Mouse (Mus musculus): ENCODE measurements around the gene Slc35a1. TPM values are rescaled to one million over a fixed set of nuclear protein-coding genes. Genes with fewer than 3 reads are reported as not detected.

The Slc35a1 gene
- polyA plus RNA-seq, 1 experiment from 2014 or later: 26.5 TPM

DNA sequence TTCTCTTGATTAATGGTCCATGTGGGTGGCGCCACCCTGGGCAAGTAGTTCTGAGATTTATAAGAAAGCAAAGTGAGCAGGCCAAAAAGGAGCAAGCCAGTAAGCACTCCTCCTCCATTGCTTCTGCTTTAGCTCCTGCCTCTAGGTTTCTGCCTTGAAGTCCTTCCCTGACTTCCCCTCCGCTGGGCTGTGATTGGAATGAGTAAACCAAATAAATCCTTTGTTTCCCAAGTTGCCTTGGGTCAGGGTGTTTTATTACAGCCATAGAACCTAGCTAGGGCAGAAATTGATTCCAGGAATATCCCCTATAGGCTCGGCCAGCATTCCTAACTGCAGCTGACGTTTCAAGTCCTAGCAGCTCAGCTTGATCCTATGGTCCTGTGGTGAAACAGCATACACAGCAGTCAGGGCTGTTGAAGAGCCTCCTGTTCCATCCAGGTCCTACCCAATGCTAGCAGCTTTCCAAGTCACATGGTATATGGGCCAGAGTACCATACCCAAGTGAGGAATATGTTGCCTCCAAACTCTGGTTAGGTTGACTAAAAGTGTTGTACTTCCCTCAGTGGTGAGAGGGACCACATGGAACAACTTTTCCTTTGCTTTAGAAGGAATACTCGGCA lies 47.4 kb downstream of the Slc35a1 start:
- WGBS: 88% methylated on average over 5 of the region's 5 CpGs
- no peak for DNase-seq (ENCODE audit: low spot score)
- no peak for TF ChIP-seq EP300 (IDR thresholded peaks at IDR 0.05)
- no peak for TF ChIP-seq CTCF (IDR thresholded peaks at IDR 0.05)

DNA sequence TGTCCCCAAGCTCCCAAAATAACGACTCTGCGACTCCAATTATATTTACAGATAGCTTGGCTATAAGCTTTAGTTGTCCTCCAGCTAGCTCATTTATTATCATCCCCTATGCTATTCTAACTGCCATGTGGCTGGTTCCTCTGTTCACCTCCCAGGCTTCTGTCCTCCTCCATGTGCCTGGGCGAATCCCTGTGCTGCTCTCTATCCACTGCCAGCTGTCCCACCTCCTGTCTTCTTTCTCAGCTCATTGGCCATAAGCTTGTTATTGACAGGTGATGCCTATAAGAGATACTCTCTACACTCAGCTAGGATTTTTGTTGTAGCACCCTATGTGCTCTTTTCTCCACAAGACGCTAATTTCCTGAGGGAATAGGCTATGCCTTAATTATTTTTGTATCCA lies 49.4 kb downstream of the Slc35a1 start:
- no peak for DNase-seq (ENCODE audit: low spot score)
- no peak for ATAC-seq
- Histone ChIP-seq H3K27ac (ENCODE audit: low read length) (no peak overlapping the region), H3K4me1 (ENCODE audit: insufficient read depth, low read depth, low read length) (no peaks in the 10 kb centered on the region), H3K4me3 (ENCODE audit: low read depth, low read length) (no peak overlapping the region), H3K36me3 (ENCODE audit: insufficient read depth, low read length) (peaks cover 11% of the 10 kb centered on the region; the same call in 1 of the 2 replicates), H3K4me2 (replicated peaks; ENCODE audit: low read depth, low read length) (no peak overlapping the region), H3K9me3 (ENCODE audit: low read length) (no peaks in the 10 kb centered on the region), H3K27me3 (replicated peaks; ENCODE audit: insufficient read depth, low read length) (no peaks in the 10 kb centered on the region), H3K9ac (replicated peaks; ENCODE audit: low read depth) (no peak overlapping the region)
- WGBS: 87% methylated on average over 4 of the region's 4 CpGs
- TF ChIP-seq CTCF (IDR thresholded peaks at IDR 0.05): no peak
- no peak for TF ChIP-seq EP300 (IDR thresholded peaks at IDR 0.05)

More for the DNA sequence above, 47.4 kb downstream of the Slc35a1 start:
- Histone ChIP-seq H3K9ac (replicated peaks; ENCODE audit: low read depth) (no peak overlapping the region), H3K4me3 (ENCODE audit: low read depth, low read length) (no peak overlapping the region), H3K36me3 (ENCODE audit: insufficient read depth, low read length) (peaks cover 9% of the 10 kb centered on the region; the same call in 1 of the 2 replicates), H3K4me1 (ENCODE audit: insufficient read depth, low read depth, low read length) (no peaks in the 10 kb centered on the region), H3K9me3 (ENCODE audit: low read length) (no peaks in the 10 kb centered on the region), H3K27ac (ENCODE audit: low read length) (no peak overlapping the region), H3K4me2 (replicated peaks; ENCODE audit: low read depth, low read length) (no peak overlapping the region), H3K27me3 (replicated peaks; ENCODE audit: insufficient read depth, low read length) (no peaks in the 10 kb centered on the region)
- no peak for ATAC-seq

DNA sequence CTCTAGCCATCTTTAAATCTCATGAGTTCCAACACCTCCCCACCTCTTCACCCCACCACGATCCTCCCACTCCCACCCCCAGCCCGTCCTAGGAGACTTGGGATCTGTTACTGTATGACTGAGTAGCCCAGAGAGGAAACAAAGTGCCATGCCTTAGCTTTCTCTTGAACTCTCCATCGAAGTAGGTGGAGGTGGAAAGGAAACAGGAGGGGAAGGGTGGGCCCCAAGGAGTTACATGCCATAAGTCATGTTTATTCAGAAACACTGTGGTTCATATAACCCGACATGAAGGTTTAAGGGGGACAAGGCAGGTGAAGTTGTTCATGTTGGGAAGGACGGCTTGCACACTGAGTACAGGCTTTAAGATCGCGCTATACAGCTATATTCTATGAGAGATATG lies 49.9 kb downstream of the Slc35a1 start:
- ATAC-seq (no peak), DNase-seq (ENCODE audit: low spot score) (no peak)
- H3K4me2 ChIP-seq (replicated peaks; ENCODE audit: low read depth, low read length): no peak overlapping the region
- TF ChIP-seq EP300 (IDR thresholded peaks at IDR 0.05): no peak
- no peak for TF ChIP-seq CTCF (IDR thresholded peaks at IDR 0.05)
- 90% methylated on average over 7 of the region's 7 CpGs for WGBS
- peaks cover 11% of the 10 kb centered on the region; the same call in 1 of the 2 replicates for H3K36me3 ChIP-seq (ENCODE audit: insufficient read depth, low read length)
- H3K9me3 ChIP-seq (ENCODE audit: low read length): no peaks in the 10 kb centered on the region
- H3K4me1 ChIP-seq (ENCODE audit: insufficient read depth, low read depth, low read length): no peaks in the 10 kb centered on the region
- H3K9ac ChIP-seq (replicated peaks; ENCODE audit: low read depth): no peak overlapping the region
- H3K27me3 ChIP-seq (replicated peaks; ENCODE audit: insufficient read depth, low read length): no peaks in the 10 kb centered on the region
- no peak overlapping the region for H3K27ac ChIP-seq (ENCODE audit: low read length)
- no peak overlapping the region for H3K4me3 ChIP-seq (ENCODE audit: low read depth, low read length)

DNA sequence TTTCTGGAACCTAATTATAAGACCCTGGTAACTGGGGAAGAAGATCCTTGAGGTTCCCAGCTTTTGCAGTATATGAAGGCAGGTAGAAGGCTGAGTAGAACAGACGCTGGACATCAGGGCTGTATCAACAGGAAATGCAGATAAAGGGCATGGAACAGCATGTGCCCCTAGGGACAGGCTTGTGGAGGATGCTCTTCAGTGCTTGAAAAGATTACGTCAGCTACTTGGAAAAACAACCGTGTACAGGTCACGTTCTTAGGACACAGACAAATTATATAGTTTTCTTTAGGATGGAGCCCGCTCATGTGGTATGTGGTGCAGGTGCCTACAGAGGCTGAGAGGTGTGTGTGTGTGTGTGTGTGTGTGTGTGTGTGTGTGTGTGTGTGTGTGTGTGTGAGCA lies 51.2 kb downstream of the Slc35a1 start:
- no peaks in the 10 kb centered on the region for H3K27me3 ChIP-seq (replicated peaks; ENCODE audit: insufficient read depth, low read length)
- no peak overlapping the region for H3K27ac ChIP-seq (ENCODE audit: low read length)
- H3K9ac ChIP-seq (replicated peaks; ENCODE audit: low read depth): no peak overlapping the region
- no peaks in the 10 kb centered on the region for H3K4me1 ChIP-seq (ENCODE audit: insufficient read depth, low read depth, low read length)
- WGBS: 76% methylated on average over 5 of the region's 5 CpGs
- no peak for TF ChIP-seq EP300 (IDR thresholded peaks at IDR 0.05)
- no peak for TF ChIP-seq CTCF (IDR thresholded peaks at IDR 0.05)
- peaks cover 15% of the 10 kb centered on the region; the same call in 1 of the 2 replicates for H3K36me3 ChIP-seq (ENCODE audit: insufficient read depth, low read length)
- no peak for ATAC-seq
- H3K9me3 ChIP-seq (ENCODE audit: low read length): no peaks in the 10 kb centered on the region
- H3K4me2 ChIP-seq (replicated peaks; ENCODE audit: low read depth, low read length): no peak overlapping the region
- H3K4me3 ChIP-seq (ENCODE audit: low read depth, low read length): no peak overlapping the region
- DNase-seq (ENCODE audit: low spot score): no peak

DNA sequence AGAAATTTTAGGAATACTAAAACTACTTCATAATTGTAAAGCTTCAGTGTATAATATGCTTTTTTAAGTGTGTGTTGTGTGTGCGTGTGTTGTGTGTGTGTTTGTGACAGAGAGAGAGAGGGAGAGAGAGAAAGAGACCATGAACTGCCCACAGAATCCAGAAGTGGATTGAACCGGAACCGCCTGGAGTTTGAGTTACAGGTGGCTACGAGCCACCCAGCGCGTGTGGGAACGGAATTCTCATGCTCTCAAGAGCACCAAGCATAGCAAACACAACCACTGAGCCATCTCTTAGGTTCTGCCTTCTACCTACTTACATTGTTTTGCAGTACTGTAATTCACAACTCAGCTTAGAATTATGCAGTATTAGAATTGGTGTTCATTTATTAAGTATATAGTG lies 53.1 kb downstream of the Slc35a1 start:
- no peak for TF ChIP-seq CTCF (IDR thresholded peaks at IDR 0.05)
- no peak for TF ChIP-seq EP300 (IDR thresholded peaks at IDR 0.05)
- H3K27ac ChIP-seq (ENCODE audit: low read length): no peak overlapping the region
- DNase-seq (ENCODE audit: low spot score): no peak
- H3K9ac ChIP-seq (replicated peaks; ENCODE audit: low read depth): no peak overlapping the region
- H3K36me3 ChIP-seq (ENCODE audit: insufficient read depth, low read length): peaks cover 14% of the 10 kb centered on the region; the same call in 1 of the 2 replicates
- no peaks in the 10 kb centered on the region for H3K9me3 ChIP-seq (ENCODE audit: low read length)
- no peak overlapping the region for H3K4me3 ChIP-seq (ENCODE audit: low read depth, low read length)
- H3K4me1 ChIP-seq (ENCODE audit: insufficient read depth, low read depth, low read length): no peaks in the 10 kb centered on the region
- ATAC-seq: no peak
- WGBS: 88% methylated on average over 7 of the region's 7 CpGs
- H3K4me2 ChIP-seq (replicated peaks; ENCODE audit: low read depth, low read length): no peak overlapping the region
- H3K27me3 ChIP-seq (replicated peaks; ENCODE audit: insufficient read depth, low read length): no peaks in the 10 kb centered on the region

GRCm38 (mm10) chr4:34629956-34630355 lies 57.3 kb downstream of the Slc35a1 start:
- Histone ChIP-seq H3K4me1 (ENCODE audit: insufficient read depth, low read depth, low read length) (no peaks in the 10 kb centered on the region), H3K9ac (replicated peaks; ENCODE audit: low read depth) (no peak overlapping the region), H3K27me3 (replicated peaks; ENCODE audit: insufficient read depth, low read length) (no peaks in the 10 kb centered on the region), H3K27ac (ENCODE audit: low read length) (no peak overlapping the region), H3K4me2 (replicated peaks; ENCODE audit: low read depth, low read length) (no peak overlapping the region), H3K9me3 (ENCODE audit: low read length) (no peaks in the 10 kb centered on the region), H3K4me3 (ENCODE audit: low read depth, low read length) (no peak overlapping the region), H3K36me3 (ENCODE audit: insufficient read depth, low read length) (peaks cover 12% of the 10 kb centered on the region; the same call in 1 of the 2 replicates)
- TF ChIP-seq CTCF (IDR thresholded peaks at IDR 0.05) (no peak), EP300 (IDR thresholded peaks at IDR 0.05) (no peak)
- 49% methylated on average over 1 of the region's 1 CpGs for WGBS
- ATAC-seq: no peak
- DNase-seq (ENCODE audit: low spot score): no peak
